Mouse (Mus musculus): Measurements from ENCODE around the gene Sh3pxd2a. TPM values are rescaled to one million over a fixed set of nuclear protein-coding genes. Genes with fewer than 3 reads are reported as not detected.

Sh3pxd2a gene
- total RNA-seq, 2 experiments from 2014 or later: 36.0 to 38.7 TPM

DNA sequence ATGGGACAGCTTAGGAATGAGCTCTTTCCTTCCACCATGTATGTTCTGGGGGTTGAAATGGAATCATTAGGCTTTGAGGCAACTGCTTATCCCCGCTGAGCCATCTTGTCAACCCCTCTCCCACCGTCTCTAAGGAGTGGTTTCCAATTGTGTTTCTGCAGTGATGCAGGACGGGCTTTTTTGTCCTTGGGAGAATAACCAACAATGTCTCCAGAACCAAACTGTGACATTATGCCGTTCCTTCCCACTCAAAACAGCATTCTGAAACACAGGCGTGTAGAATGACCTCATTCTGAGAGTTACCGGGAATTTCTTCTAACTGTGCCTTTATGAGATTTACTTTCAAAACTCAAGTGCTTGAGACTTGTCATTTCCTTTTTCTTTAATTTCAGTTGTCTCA lies 28.2 kb upstream of the Sh3pxd2a start:
- no peak for DNase-seq (ENCODE audit: low spot score in 2 of 2)

DNA sequence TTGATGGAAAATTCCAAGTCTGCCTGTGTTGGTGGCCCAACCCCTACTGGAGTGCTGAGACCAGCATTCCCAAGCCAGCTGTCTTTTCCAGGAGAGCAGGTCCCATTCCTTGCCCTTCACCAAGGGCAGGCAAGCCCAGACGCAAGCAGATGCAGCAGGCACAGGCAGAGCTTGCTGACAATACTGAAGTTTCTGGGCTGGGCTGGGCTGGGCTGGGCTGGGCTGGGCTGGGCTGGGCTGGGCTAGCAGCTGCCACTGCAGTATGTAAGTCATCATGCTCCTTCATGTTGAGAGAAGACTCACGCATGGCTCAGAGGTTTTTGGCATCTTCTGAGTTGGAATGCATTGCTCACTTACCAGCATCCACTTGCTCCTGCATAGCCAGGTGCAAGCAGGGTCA lies 27.7 kb upstream of the Sh3pxd2a start:
- no peak for DNase-seq (ENCODE audit: low spot score in 2 of 2)

DNA sequence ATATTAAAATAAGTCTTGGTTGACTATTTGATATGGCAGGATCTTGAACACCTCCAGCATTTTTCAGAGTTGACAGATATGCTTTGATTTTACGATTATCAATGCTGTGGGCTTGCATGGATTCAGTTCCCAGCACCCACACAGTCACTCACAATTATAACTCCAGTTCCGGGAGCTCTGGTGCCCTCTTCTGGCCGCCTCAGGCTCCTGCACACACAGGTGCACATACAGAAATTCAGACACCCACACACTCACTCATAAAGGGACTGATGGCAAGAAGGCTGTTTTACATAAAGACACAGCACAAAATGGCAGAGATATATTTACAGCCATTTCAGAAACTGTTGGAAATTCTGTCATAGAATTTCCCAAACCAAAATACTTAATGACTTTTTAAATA lies 25.0 kb upstream of the Sh3pxd2a start:
- DNase-seq (ENCODE audit: low spot score in 2 of 2): no peak

DNA sequence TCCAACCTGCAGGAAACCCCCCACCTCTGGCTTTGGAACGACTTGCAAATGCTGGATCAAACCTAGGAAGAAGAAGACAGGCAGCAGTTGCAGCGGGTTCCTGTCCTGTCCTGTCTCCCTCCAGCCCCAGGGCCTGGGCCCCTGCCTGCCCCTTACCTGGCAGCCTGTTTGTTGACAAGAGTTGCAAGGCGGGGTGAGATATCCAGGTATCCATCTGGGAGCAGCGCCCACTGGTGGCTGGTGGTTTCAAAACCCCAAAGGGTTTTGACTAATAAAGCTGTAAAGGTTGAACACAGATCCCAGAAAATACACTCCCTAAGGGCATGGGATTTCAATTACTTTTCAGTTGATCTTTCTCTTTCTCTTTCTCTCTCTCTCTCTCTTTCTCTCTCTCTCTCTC lies 24.0 kb upstream of the Sh3pxd2a start:
- DNase-seq (ENCODE audit: low spot score in 2 of 2): no peak

DNA sequence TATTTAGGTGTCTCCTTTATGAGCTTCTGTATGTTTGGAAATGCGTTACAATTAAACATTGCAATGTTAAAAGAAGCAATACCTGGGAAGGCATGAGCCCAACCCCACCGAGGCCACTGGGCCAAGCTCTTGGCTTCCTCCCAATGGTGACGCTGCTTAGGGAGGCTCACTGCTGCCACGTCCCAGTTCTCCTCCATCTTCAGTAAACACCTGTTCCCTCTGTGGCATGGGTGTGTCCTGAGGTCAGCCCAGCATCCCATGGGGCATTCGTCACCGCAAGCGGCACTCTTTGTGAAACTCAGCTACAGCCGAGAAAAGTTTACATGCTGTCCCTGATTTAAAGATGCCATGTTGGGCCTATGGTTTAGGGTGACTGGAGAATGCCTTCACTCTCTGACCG lies 23.4 kb upstream of the Sh3pxd2a start:
- DNase-seq (ENCODE audit: low spot score in 2 of 2): no peak

DNA sequence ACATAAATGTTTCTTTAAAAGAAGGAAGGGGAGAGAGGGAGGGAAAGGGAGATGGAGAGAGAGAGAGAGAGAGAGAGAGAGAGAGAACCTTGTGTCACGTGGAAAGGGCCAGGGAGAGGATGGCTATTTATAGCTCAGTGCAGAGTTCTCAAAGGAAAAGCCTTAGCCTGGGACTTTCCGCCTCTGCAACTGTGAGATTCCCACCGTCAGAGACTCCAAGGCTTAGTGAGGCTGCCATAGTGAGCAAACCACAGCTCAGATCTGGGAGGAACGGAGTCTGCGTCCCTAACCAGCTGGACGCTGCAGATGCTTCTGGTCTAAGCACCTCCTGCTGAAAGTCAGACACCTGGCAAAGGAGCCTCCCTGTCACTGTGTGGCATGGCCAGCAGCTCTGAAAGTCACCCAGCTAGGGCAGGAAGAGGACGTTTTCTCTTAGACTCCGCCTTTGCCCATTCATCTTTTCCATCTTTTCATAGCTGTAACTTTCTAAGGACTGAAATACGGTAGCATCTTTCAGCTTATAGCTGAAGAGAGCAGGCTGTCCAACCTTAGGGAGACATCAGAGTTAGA lies 21.9 kb upstream of the Sh3pxd2a start:
- DNase-seq (ENCODE audit: low spot score in 2 of 2): no peak

DNA sequence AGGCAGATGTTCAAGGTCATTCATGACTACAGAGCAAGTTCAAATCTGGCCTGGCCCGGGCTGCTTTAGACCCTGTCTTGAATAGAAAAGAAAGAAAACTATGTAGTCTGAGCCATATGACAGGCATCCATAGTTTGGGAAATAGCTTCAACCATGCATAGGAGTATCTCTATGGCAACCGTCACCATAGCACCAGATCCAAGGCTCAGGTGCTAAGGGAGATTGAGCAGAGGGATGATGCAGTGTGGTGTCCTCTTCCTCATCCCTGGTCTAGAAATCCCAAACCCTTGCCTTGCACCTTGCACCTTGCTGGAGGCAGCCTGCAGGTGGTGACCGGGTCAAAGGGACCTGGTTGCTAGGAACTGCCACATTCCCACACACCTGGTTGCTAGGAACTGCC lies 19.9 kb upstream of the Sh3pxd2a start:
- no peak for DNase-seq (ENCODE audit: low spot score in 2 of 2)

DNA sequence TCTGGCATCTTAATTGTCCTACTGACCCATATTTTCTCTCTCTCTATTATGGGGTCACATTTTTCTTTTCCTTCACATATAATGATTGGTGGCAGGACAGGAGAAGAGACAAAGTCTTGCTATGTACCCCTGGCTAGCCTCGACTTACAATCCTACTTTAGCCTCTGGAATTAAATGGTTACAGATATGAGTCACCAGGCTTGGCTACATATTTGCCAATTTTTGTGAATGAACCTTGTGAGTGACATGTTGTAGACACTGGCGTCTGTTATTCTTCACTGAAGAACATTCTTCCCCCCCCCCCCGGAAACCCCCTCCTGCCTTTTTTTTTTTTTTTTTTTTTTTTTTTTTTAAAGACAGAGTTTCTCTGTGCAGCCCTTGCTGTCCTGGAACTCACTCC lies 19.1 kb upstream of the Sh3pxd2a start:
- no peak for DNase-seq (ENCODE audit: low spot score in 2 of 2)

DNA sequence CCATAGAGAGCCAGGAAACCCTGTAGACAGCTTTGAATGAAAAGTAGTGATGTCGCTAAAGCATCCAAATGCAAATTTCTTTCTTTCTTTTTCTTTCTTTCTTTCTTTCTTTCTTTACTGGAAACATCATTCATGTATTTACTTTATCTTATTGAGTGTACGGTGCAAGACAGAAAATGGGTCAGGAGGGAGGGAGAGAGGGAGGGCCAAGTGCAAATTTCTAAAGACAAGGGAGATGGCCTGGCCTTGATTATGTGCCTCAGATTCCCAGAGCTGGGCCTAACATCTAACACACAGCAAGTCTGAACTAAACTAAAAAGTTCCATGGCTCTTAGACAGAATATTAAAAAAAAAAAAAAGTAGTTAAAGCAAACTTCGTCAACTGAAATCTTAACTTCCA lies 9.3 kb upstream of the Sh3pxd2a start:
- DNase-seq (ENCODE audit: low spot score in 2 of 2): no peak

DNA sequence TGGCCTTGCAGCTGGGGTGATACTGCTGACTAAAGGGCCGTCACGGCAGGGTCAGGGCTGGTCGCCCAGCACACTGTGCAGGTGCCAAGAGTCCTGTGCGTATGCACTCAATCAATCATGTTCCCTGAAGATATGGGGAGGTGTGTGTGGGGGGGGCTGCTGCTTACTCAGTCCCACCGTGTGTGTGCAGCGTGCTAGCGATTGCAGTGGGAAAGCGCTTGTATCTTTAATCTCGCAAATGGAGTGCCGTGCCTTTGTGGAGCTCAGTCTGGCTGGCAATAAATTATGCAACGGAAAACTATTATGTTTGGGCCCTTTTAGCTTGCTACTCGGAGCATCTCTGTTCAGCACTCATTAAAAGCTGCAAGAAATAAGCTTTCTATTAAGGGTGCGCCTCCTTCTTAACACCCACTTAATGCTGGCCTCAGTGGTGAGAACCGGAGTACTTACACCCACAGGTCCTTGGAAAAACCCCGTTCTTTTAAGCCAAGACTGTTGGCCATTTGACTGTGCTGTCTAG lies 8.7 kb upstream of the Sh3pxd2a start:
- DNase-seq (ENCODE audit: low spot score in 2 of 2): no peak

DNA sequence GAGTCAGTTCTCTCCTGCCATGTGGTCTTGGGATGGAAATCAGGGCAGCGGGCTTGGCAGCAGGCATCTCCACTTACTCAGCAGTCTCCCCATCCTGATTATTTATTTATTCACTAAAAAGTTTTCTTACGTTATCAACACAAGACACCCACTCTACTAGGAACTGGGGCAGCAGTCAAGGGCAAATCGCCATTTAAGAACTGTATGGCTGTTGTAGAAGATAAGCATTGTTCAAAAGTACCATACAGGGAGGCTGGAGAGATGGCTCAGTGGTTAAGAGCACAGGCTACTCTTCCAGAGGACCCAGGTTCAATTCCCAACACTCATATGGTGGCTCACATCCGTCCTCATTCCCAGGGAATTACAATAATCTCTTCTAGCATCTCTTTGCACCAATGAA lies 7.6 kb upstream of the Sh3pxd2a start:
- no peak for DNase-seq (ENCODE audit: low spot score in 2 of 2)

DNA sequence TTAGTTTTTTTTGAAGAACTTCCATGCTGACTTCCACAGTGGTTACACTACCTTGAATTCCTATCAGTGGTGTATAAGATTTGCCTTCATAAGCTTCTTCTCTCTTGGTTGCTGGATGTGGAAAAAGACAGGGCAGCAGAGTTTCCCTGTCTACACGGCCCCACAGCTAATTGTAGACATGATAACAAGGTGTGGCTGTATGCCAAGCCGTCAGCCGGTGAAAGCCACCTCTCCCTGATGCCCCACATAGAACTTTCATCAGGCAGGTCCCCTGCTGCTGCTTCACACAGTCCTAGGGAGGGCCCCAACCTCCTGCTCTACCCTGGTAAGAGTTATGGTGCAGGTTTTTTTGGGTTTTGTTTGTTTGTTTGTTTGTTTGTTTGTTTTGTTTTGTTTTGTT lies 4.5 kb upstream of the Sh3pxd2a start:
- no peak for DNase-seq (ENCODE audit: low spot score in 2 of 2)

DNA sequence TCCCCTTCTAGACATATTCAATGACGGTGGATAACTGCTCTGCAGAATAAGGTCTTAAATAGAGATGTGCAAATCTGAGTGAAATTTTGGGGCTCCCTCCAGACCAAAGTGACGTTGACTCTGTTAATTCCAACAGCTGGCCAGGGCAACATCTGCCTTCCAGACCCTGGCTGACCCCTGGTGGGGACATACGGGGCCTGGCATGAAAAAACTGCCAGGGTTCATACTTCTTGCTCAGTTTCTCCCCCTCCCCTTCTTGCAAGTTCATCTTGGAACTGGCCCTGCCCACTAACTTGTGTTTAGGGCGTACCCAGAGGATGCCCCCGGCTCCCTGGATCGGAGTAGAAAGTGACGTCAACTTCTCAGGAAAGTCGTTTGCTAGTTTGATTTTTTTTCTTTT lies 2.6 kb upstream of the Sh3pxd2a start:
- DNase-seq (ENCODE audit: low spot score in 2 of 2): no peak

DNA sequence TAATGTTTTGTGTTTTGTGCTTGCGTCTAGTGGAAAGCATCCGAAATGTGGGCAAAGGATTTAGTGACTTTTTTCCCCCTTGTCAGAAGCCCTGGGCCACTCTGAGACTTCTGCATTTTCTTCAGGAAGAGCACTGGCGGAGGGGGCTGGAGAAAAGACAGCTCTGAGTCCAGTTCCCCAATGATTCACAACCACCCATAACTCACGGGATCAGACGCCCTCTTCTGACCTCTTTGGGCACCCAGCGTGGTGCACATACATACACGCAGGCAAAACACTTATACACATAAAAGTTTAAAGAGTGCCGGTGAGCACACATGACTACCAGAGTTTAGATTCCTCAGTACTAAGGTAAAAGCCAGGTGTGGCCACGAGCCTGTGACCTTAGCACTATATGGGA lies 1.3 kb upstream of the Sh3pxd2a start:
- no peak for DNase-seq (ENCODE audit: low spot score in 2 of 2)

DNA sequence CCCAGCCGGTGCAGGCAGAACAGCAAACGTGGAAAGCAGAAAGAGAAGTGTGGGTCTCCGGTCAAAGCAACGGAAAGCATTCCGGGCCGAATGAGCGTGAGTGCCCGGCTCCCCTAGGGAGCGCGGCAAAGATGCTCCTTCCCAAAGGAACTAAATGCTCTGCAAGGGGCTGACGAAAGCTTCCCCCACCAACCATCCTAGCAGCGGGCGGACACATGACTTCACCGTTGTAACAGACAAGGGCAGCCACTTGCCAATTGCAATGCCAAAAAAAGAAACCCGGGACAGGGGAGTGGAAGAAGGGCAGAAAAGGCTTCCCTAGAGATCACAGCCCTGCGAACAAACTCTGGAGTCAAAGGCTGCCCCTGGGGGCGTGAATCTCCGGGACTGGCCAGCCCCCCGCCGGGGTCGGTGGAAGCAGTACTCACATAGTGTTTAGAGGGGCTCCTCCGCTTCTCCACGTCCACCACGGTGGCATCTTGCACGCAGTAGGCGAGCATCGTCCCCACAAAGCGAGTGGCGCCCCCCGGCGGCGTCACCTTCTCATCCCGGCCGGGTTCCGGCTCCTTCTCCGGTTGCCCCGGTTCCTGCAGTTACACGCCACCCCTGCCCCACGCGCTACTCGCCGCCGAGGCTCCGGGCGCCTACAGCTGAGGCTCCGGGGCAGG lies 431 bp downstream of the Sh3pxd2a start:
- DNase-seq (ENCODE audit: low spot score in 2 of 2): peak; percentile 55 to 65

DNA sequence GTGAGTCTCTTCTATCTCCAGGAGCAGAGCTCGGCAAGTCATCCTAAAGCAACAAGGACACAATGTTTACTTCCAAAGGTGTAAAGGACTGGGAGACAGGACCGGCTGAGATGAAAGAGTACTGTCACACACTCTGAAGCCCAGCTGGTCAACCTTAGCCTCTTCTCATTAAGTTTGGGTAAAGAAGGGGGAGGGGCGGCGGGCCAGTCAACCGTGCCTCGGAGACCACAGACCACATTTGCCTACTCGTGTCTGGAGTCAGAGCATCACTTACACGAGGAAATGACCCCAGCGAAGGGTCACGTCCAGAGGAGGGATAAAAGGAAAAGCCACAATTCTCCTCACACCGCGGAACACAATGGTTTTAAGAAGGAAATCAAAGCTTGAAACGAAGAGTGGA lies 995 bp downstream of the Sh3pxd2a start:
- DNase-seq (ENCODE audit: low spot score in 2 of 2): no peak

DNA sequence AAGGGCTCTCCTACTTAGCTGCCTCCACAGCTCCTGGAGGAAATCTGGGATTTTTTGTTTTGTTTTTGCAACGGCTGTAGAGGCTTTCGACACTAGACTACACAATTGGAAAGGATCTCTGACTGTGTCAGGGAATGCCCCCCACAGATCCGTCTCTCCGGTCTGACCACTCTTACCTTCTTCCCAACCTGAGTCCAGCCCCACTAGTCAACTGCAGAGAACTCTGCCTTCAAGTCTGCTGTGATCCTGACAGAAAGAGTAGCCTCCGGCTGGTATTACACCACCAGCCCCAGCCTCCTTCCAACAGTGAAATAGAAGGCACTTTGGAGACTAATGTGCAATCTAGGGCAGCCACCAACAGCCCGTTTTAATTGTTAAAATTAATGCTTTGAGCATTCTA lies 1.5 kb downstream of the Sh3pxd2a start:
- no peak for DNase-seq (ENCODE audit: low spot score in 2 of 2)

DNA sequence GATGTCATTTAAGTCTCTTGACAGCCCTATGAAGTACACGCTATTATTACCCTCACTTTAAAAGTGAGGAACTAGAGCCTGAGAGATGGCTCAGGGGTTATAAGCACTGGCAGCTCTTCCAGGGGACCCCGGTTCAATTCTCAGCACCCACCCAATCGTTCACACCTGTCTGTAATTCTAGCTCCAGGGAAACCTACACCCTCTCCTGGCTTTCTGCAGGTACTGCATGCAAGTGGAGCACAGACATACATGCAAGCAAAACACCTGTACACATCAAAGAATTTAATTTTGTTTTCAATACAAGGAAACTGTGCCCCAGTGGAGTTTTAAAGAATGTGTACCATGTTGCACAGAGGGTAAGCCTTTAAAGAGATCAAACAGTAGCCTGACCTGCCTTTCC lies 2.4 kb downstream of the Sh3pxd2a start:
- no peak for DNase-seq (ENCODE audit: low spot score in 2 of 2)

DNA sequence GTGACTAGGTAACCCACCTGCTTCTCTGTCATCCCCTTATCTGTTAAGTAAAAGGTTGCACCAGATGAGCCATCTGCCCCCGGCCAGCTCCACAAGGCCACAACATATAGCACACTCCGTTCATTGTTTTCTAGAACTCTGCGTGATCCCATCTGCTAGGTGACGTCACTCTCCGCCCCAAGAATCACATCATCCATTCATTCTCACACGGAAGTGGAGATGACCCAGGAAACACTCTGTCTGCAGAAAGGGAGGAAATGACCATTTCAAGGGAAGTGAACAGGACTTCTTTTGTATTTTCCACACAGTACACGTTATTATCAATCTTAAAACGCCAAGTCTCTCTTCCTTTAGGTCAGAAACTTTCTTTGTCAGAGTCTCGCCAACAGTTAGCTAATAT lies 2.8 kb downstream of the Sh3pxd2a start:
- DNase-seq (ENCODE audit: low spot score in 2 of 2): no peak

DNA sequence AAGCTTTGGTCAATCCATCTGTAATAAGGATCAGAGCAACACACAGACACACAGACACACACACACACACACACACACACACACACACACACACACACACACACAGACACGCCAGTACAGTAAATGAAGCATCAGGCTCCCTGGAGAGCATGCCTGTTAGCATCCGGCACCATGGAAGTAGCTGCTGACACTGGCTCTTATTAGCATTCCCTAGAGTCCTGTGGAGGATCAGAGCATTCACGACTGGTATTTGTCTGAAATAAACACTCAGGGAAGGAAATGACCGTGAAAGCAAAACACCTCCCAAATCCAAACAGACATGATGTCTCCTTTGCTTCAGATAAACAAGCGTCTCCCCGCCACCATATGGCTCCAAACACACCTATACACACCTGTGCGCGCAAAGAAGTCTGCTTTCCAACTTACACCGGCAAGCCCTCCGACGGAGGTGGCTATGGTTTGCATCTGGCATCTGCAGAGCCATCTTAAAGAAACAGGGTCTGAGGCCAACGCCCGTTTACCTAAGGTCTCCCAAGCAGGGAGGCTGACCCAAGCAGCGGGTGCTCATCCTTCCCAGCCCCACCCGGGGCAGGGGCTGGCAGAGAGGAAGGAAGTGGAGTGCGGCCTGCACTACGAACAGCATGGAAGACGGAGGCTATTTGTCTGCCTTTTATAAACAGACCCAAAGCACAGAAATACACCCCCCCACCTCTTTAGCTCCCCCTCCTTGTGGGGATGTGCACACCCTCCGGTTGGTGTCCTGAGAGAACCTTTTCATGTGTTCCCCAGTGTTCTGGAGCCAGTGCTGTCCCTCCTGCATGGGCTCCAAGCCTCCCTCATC lies 3.9 kb downstream of the Sh3pxd2a start:
- no peak for DNase-seq (ENCODE audit: low spot score in 2 of 2)

DNA sequence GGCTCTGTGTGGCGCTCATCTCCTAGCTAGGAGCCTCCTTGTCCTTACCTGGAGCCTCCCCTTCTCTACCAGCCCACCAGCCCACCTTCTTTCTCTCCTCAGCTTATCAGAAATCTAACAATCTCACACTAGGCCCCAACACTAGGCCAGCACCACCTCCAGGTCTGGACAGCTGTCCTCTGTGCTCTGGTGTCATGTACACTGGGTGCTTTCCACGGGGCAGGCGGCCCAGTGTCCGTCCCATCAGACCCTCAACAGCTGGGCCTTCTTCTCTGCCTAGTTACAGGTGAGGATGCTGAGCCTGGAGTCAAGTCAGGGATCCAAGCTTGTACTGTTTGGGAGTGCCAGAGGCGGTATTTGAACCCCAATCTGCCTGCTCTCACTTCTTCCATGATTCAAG lies 5.0 kb downstream of the Sh3pxd2a start:
- no peak for DNase-seq (ENCODE audit: low spot score in 2 of 2)

DNA sequence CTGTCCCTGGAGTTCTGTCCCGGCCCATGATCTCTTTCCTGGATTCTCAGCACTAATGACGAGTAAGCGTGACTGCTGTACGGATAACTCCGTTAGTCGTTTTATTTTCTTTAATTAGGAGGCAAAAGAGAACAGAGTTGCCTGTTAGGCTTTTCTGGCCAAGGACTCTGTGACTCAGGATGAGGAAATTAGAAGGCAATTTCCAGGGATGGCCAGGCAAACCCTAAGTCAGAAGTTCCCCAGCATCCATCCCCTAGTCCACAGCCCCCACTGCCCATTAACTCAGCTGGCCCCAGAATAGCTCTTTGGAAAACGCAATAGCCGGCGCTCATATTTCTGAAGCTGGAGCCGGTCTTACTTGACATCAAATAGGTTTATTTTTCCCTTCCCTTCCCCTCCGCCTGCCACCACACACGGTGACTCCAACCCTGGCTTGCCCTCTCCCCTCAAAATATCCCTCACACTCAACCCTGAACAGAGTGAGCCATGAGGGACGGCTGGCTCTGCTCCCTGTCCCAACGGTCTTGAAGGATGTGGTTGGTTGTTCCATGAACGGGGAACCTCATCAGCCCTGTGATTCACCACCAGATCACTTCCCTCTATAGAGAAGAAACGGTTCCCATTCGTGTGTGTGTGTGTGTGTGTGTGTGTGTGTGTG lies 5.6 kb downstream of the Sh3pxd2a start:
- DNase-seq (ENCODE audit: low spot score in 2 of 2): no peak

All from layer of hippocampus, postnatal 14 days (tissue).